Mouse (Mus musculus) layer of hippocampus, postnatal 14 days (tissue): ENCODE measurements around the gene Kcne1. TPM values are rescaled to one million over a fixed set of nuclear protein-coding genes. Genes with fewer than 3 reads are reported as not detected.

Experiments
- DNase-seq, 2 experiments: peaks; one replicate each; pipeline ENCODE4 v3.0.0; 2021 to 2022; ENCODE audit warnings: low spot score in 2 of 2, mixed read lengths in 1 of 2
- total RNA-seq, 2 experiments: library from RNA; stranded (reverse); gene quantifications; 2 replicates each; pipeline ENCODE4 v1.2.3; 2021

Gene Kcne1
- total RNA-seq, 2 experiments from 2014 or later, result not detected

- DNase-seq, result no peak
These were observed 50.1 kb downstream of the Kcne1 start for GRCm38 (mm10) chr16:92309126-92309525.

- no peak for DNase-seq
These were observed 51.3 kb downstream of the Kcne1 start for GRCm38 (mm10) chr16:92307947-92308346.

- DNase-seq, result no peak
These were observed 53.7 kb downstream of the Kcne1 start for GRCm38 (mm10) chr16:92305519-92305918.

- DNase-seq, result no peak
These were observed 56.8 kb downstream of the Kcne1 start for GRCm38 (mm10) chr16:92302506-92302905.

GRCm38 (mm10) chr16:92301989-92302388, 57.3 kb downstream of the Kcne1 start:
- no peak for DNase-seq

GRCm38 (mm10) chr16:92301412-92301806, 57.9 kb downstream of the Kcne1 start:
- no peak for DNase-seq

GRCm38 (mm10) chr16:92300649-92301411, 58.4 kb downstream of the Kcne1 start, which contains the start of gene Smim11:
Smim11 (plus strand) TSS chr16:92301286.
- DNase-seq, result peak; percentile 91 to 98

Other genes starting within 250 kb of the Kcne1 start
- gene Kcne2, start 67.1 kb downstream of the Kcne1 start, total RNA-seq, result 1 to 10 TPM in 1 of 2 experiments, under 1 TPM in 1; 0.52 to 7.6 TPM
- 10 to 100 TPM; 12.9 to 17.9 TPM for gene Smim11, start 58.2 kb downstream of the Kcne1 start, total RNA-seq
- gene Fam243, start 38.0 kb downstream of the Kcne1 start, total RNA-seq, result not detected
- 10 to 100 TPM; 39.5 to 40.3 TPM for gene Rcan1, start 111.4 kb upstream of the Kcne1 start, total RNA-seq
- 10 to 100 TPM in 1 of 2 experiments, 1 to 10 TPM in 1; 2.1 to 15.4 TPM for gene Clic6, start 126.3 kb upstream of the Kcne1 start, total RNA-seq